Mouse (Mus musculus) forebrain, postnatal 0 days (tissue): ENCODE results near the gene Rimklb. TPM values are rescaled to one million over a fixed set of nuclear protein-coding genes. Genes with fewer than 3 reads are reported as not detected.

Source experiments
- ATAC-seq: fragments of 200-750 bp; cut with Nextera tagmentation; 2 replicates; pipeline ENCODE4 v1.8.0; 2017; ENCODE audit warnings: mild to moderate bottlenecking, moderate library complexity
- DNase-seq: peaks from one replicate; pipeline ENCODE4 v3.0.0-alpha.2; 2015
- H3K27ac ChIP-seq: fragments of 300-500 bp; sonication (generic); 2 replicates; pipeline ENCODE4 v1.5.1; 2014; ENCODE audit warnings: low read depth, mild to moderate bottlenecking, antibody characterized with exemption, low read length, moderate library complexity, mixed read lengths
- H3K27me3 ChIP-seq: fragments of 300-500 bp; sonication (generic); 2 replicates; pipeline ENCODE4 v1.6.1; 2014; ENCODE audit warnings: mild to moderate bottlenecking, low read length, mixed read lengths; ENCODE audit not compliant: insufficient read depth
- H3K36me3 ChIP-seq: fragments of 300-500 bp; sonication (generic); 2 replicates; pipeline ENCODE4 v1.6.1; 2014; ENCODE audit warnings: mild to moderate bottlenecking, moderate library complexity; ENCODE audit not compliant: insufficient read depth
- H3K4me1 ChIP-seq: fragments of 300-500 bp; sonication (generic); 2 replicates; pipeline ENCODE4 v1.6.1; 2014; ENCODE audit warnings: antibody characterized with exemption; ENCODE audit not compliant: insufficient read depth
- H3K4me2 ChIP-seq: fragments of 300-500 bp; sonication (generic); 2 replicates; pipeline ENCODE4 v1.6.1; 2014; ENCODE audit warnings: low read depth, mild to moderate bottlenecking, moderate library complexity
- H3K4me3 ChIP-seq: fragments of 300-500 bp; sonication (generic); 2 replicates; pipeline ENCODE4 v1.5.1; 2014; ENCODE audit warnings: low read depth, low read length, mixed read lengths
- H3K9ac ChIP-seq: fragments of 300-500 bp; sonication (generic); 2 replicates; pipeline ENCODE4 v1.6.1; 2014; ENCODE audit warnings: mild to moderate bottlenecking
- H3K9me3 ChIP-seq: fragments of 300-500 bp; sonication (generic); 2 replicates; pipeline ENCODE4 v1.6.1; 2016; ENCODE audit warnings: low read length
- CTCF ChIP-seq: sonication (generic); IDR thresholded peaks from 2 replicates; pipeline ENCODE4 v1.5.1; 2016; ENCODE audit warnings: antibody characterized with exemption, control low read depth, low read depth
- WGBS: fragments of 180-500 bp; shearing (Covaris S2); extraction: QIAGEN DNeasy Blood & Tissue Kit; methylation state at CpG from one replicate; pipeline ENCODE4 v1.1.7; 2014; 5-methylcytosine and 5-hydroxymethylcytosine counted together
- polyA plus RNA-seq: library from polyadenylated mRNA; unstranded; fragments of >200 nt; fragmentation: Nextera tagmentation; extraction: Ambion mirVana; gene quantifications from 2 replicates; pipeline ENCODE4 v1.2.1, GENCODE M21; 2015
- total RNA-seq: library from RNA; depleted of rRNA; stranded (reverse); fragments of >200 nt; gene quantifications from 2 replicates; pipeline ENCODE4 v1.2.3, GENCODE M21; 2014

Rimklb gene
- total and polyA plus RNA-seq, 2 experiments from 2014 or later = 104 to 159 TPM

DNA sequence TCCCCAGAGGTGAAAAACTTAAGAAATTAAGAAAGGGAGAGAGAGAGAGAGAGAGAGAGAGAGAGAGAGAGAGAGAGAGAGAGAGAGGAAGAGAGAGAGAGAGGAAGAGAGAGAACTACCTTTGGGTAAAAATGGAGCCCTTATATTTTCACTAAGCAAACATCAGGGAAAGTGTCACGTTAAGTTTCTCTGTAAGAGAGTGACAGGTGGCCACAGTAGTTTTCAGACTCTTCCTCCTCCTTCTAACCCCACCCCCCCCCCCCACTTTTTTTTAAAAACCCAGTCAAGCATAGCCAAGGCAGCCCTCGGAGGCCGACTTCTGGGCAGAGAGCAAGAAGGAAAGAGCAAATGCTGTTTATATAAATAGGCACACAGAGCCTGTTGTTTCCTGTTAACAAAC is 35.5 kb upstream of the Rimklb start:
- Histone ChIP-seq H3K9me3 (no peaks in the 10 kb centered on the region), H3K9ac (no peak overlapping the region), H3K4me2 (no peak overlapping the region), H3K27me3 (no peaks in the 10 kb centered on the region), H3K27ac (no peak overlapping the region), H3K36me3 (no peaks in the 10 kb centered on the region), H3K4me1 (no peaks in the 10 kb centered on the region), H3K4me3 (no peak overlapping the region)
- no peak for DNase-seq
- WGBS = 21% methylated on average over 3 of the region's 3 CpGs
- no peak for TF ChIP-seq CTCF
- ATAC-seq = no peak

DNA sequence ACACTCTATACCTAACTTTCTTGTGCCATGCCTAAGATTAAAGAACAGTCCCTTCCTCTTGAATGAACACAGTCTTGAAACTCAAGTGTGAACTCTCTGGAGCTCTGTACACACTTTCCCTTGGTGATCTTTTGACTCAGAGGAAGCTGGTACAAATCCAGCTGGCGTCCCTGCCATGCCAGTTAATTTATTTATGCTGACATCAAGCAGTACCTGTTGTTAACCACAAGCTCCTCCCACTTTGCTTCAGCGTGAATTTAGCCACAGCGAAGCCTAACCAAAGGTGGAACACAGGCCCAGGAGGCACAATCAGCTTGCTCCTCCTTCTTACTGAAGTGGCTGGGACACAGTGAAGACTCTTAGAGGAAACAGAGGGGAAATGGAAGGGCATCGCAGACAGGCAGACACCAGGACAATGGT is 34.3 kb upstream of the Rimklb start:
- H3K4me2 ChIP-seq = peak overlapping the region; percentile 24; the same call in 1 of the 2 replicates
- H3K9me3 ChIP-seq = no peaks in the 10 kb centered on the region
- DNase-seq (peak; percentile 41), ATAC-seq (peak; percentile 6; the same call in 1 of the 2 replicates)
- no peak overlapping the region for H3K27ac ChIP-seq
- no peaks in the 10 kb centered on the region for H3K27me3 ChIP-seq
- H3K4me3 ChIP-seq = no peak overlapping the region
- no peak for TF ChIP-seq CTCF
- no peaks in the 10 kb centered on the region for H3K4me1 ChIP-seq
- no peaks in the 10 kb centered on the region for H3K36me3 ChIP-seq
- no peak overlapping the region for H3K9ac ChIP-seq
- 5% methylated on average over 4 of the region's 4 CpGs for WGBS

GRCm38 (mm10) chr6:122531466-122532174 is 33.1 kb upstream of the Rimklb start:
- H3K9me3 ChIP-seq = no peaks in the 10 kb centered on the region
- 81% methylated on average over 8 of the region's 8 CpGs for WGBS
- DNase-seq (no peak), ATAC-seq (no peak)
- no peak overlapping the region for H3K9ac ChIP-seq
- H3K27me3 ChIP-seq = no peaks in the 10 kb centered on the region
- TF ChIP-seq CTCF = no peak
- H3K27ac ChIP-seq = no peak overlapping the region
- no peaks in the 10 kb centered on the region for H3K4me1 ChIP-seq
- no peak overlapping the region for H3K4me2 ChIP-seq
- no peaks in the 10 kb centered on the region for H3K36me3 ChIP-seq
- no peak overlapping the region for H3K4me3 ChIP-seq

GRCm38 (mm10) chr6:122528136-122528535 is 29.6 kb upstream of the Rimklb start:
- H3K27ac ChIP-seq = no peak overlapping the region
- DNase-seq = no peak
- no peaks in the 10 kb centered on the region for H3K9me3 ChIP-seq
- no peak overlapping the region for H3K4me3 ChIP-seq
- no peak for TF ChIP-seq CTCF
- no peaks in the 10 kb centered on the region for H3K27me3 ChIP-seq
- 76% methylated on average over 11 of the region's 11 CpGs for WGBS
- ATAC-seq = no peak
- no peak overlapping the region for H3K9ac ChIP-seq
- no peaks in the 10 kb centered on the region for H3K36me3 ChIP-seq
- no peaks in the 10 kb centered on the region for H3K4me1 ChIP-seq
- H3K4me2 ChIP-seq = no peak overlapping the region

DNA sequence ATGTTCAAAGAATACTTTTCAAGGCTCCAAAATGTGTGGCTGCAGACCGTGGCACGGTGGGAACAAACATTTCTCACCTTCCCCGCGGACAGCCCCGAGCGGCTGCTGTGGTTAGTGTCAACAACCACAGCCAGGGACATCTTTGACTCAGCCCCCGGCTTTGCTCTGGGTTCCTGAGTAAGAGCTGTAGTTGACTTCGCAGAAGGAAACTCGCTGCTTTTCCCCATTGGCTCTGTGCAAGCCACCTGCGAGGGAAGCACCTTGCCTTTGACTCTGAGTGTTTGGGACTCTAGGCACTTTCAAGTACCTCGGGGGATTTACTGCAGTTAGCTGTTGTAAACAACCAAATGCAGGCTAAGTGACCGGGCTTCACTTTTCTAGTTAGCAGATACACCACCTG is 29.0 kb upstream of the Rimklb start:
- no peaks in the 10 kb centered on the region for H3K4me1 ChIP-seq
- no peak overlapping the region for H3K4me3 ChIP-seq
- H3K9me3 ChIP-seq = no peaks in the 10 kb centered on the region
- no peaks in the 10 kb centered on the region for H3K27me3 ChIP-seq
- DNase-seq (no peak), ATAC-seq (no peak)
- H3K36me3 ChIP-seq = no peaks in the 10 kb centered on the region
- no peak overlapping the region for H3K4me2 ChIP-seq
- no peak for TF ChIP-seq CTCF
- no peak overlapping the region for H3K27ac ChIP-seq
- WGBS = 80% methylated on average over 12 of the region's 12 CpGs
- no peak overlapping the region for H3K9ac ChIP-seq

DNA sequence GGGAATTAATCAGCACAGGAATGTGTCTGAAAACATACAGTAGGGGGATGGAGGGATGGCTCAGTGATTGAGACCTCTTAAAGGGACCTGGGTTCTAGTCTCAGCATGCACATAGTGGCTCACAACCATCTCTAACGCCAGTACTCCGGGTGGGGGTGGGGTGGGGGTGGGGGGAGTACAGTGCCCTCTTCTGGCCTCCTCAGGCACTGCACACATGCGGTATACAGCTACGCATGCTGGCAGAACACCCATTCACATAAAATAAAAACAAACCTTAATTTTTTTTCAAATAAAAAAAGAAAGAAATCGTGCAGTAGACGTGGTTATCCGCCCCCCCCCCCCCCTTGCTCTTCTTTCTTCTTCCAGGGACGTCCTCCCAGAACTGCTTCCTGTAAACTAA is 24.7 kb upstream of the Rimklb start:
- Histone ChIP-seq H3K9me3 (no peaks in the 10 kb centered on the region), H3K27me3 (no peaks in the 10 kb centered on the region), H3K9ac (no peak overlapping the region), H3K27ac (no peak overlapping the region), H3K4me2 (no peak overlapping the region), H3K36me3 (no peaks in the 10 kb centered on the region), H3K4me1 (no peaks in the 10 kb centered on the region), H3K4me3 (no peak overlapping the region)
- 82% methylated on average over 8 of the region's 8 CpGs for WGBS
- ATAC-seq (no peak), DNase-seq (no peak)
- TF ChIP-seq CTCF = no peak

DNA sequence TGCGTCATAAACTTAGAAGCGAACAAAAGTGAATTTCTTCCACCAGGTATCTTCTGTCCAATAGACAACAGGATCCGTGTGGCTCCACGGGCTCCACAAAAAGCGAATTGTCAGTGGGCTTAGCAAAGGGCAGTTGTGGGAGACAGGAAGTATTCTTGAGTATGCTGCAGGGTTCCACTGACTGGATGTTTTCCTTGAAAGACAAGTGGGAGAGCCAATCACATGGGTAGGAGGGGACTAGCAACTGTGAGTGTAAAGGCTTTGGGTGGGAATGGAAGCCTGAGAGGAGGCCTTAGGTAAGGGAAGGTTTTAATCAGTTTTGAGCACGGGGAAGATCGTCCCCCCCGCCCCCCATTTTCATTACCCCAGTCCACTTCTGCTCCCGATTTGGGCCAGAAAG is 24.0 kb upstream of the Rimklb start:
- no peaks in the 10 kb centered on the region for H3K9me3 ChIP-seq

More for the DNA sequence above, 24.0 kb upstream of the Rimklb start:
- H3K27ac ChIP-seq = no peak overlapping the region
- peak; percentile 88 for ATAC-seq
- 75% methylated on average over 9 of the region's 9 CpGs for WGBS
- TF ChIP-seq CTCF = no peak
- H3K4me3 ChIP-seq = no peak overlapping the region
- H3K4me2 ChIP-seq = no peak overlapping the region
- H3K36me3 ChIP-seq = no peaks in the 10 kb centered on the region
- no peak overlapping the region for H3K9ac ChIP-seq
- H3K4me1 ChIP-seq = no peaks in the 10 kb centered on the region
- no peaks in the 10 kb centered on the region for H3K27me3 ChIP-seq
- peak; percentile 59 for DNase-seq
